Mouse (Mus musculus) kidney, adult 11 months (tissue): Measurements from ENCODE around the gene Galnt9.
A peak's percentile ranks its signal among the peaks of the same experiment; 100 is the strongest.

Experiments
- DNase-seq: peaks from one replicate; pipeline ENCODE4 v3.0.0; 2022

Gene Galnt9

GRCm38 (mm10) chr5:110638306-110639074, 94.3 kb downstream of the Galnt9 start:
- DNase-seq = no peak

DNA sequence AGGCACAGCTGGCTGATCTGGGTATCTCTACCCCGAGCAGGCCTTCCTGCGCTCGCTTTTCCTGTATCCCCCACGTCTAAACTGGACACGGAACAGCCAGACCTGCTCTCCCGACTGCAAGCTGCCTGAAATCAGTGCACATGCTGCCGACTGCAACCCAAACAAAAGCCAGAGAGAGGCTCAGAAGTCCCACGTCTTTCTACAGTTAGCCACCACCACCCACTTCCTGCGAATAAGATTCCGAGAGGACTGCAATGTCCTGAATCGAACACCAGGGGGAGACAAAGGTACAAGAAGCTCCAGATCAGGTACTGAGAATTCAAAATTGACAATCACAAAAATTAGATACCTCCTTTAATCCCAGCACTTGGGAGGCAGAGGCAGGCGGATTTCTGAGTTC, 95.3 kb downstream of the Galnt9 start:
- peak; percentile 53 for DNase-seq

DNA sequence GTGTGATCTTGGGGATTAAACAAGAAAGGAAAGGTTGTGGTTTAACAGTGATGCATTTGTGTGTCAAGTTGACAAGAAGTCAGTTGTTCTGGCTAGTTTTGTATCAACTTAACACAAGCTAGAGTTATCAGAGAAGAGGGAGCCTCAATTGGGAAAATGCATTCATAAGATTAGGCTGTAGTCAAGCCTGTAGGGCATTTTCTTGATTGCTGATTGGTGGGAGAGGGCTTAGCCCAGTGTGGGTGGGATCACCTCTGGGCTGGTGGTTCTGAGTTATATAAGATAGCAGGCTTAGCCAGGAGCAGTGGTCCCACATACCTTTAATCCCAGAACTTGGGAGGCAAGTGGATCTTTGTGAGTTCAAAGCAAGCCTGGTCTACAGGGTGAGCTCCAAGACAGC, 102.2 kb downstream of the Galnt9 start:
- no peak for DNase-seq

- DNase-seq = peak; percentile 85
Observed at GRCm38 (mm10) chr5:110652719-110653648, 108.8 kb downstream of the Galnt9 start, which contains the start of the genes Noc4l and Ddx51. Noc4l (minus strand) TSS chr5:110653417. Ddx51 (plus strand) TSS chr5:110653451.

- no peak for DNase-seq
Observed at GRCm38 (mm10) chr5:110653686-110654085, 109.5 kb downstream of the Galnt9 start.

- DNase-seq = no peak
Observed at GRCm38 (mm10) chr5:110659682-110660081, 115.5 kb downstream of the Galnt9 start.

DNA sequence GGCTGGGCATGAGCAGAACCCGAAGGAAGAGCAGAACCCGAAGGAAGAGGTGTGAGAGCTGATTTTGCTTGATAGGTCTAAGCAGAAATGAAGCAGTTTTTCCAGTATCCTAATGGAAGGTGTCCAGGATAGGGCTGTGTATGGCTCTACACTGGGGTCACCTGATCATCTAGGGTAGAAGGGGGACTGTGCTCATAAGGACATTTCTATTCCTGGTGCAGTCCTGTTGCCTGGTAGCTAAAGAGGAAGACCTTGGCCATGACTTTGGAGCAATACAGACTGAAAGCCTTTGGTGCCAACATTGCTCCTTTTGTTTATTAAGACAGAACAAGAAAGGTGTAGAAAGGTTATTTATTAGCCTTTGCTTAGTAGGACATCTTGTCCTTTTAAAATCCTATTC, 119.9 kb downstream of the Galnt9 start:
- DNase-seq = no peak

- no peak for DNase-seq
Observed at GRCm38 (mm10) chr5:110664750-110665269, 120.7 kb downstream of the Galnt9 start.

- no peak for DNase-seq
Observed at GRCm38 (mm10) chr5:110665486-110666121, 121.4 kb downstream of the Galnt9 start.
